Mouse (Mus musculus) layer of hippocampus, postnatal 10 days (tissue): ENCODE measurements around the gene Mvb12b. TPM values are rescaled to one million over a fixed set of nuclear protein-coding genes. Genes with fewer than 3 reads are reported as not detected.
A peak's percentile ranks its signal among the peaks of the same experiment; 100 is the strongest.

ENCODE experiments used
- DNase-seq, 2 experiments: peaks; one replicate each; pipeline ENCODE4 v3.0.0; 2021; ENCODE audit warnings: low spot score in 2 of 2
- total RNA-seq, 2 experiments: library from RNA; stranded (reverse); gene quantifications; 2 replicates each; pipeline ENCODE4 v1.2.3; 2021

Gene Mvb12b
- total RNA-seq, 2 experiments from 2014 or later = 114 to 115 TPM

DNA sequence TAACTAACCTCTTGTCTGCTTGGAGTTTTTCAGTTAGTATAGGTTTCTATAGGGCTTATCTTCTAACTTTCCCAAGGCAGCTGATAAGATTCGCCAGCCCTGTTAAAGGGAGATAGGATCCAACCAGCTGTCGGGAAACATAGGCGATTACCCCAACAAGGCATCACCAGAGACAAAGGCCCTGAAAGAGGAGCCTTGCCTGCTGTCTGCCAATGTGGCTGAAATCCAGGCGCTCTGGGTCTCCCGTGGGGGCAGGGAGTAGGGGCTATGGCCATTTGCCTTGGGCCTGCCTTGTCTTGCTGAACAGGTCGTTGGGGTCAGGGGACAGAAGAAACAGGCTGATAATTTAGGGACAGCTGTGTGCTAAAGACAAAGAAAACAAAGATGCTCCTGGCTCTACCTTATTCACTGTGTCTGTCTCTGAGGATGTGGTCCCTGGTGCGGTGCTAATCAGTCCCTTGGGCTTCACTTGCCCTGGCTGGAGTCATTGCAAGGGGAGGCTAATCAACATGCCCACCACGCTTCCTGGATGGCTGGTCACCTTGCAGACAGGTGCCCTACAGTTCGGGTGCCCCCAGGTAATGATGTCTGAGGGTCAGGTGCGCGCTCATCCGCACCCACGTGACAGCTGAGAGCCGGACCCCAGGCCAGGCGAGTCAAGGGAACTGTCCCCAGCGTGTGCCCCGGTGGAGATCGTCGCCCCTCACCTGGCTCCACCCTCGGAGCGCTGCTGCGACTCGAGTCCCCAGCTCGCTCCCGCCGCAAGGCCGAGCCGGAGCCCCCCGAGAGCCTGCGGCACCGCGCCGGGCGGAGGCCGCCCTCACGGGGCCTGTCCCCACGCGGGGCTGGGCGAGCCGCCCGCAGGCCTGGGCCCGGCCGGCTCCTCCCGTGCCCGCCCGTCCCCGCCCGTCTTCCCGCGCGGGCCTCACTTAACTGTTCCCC is 1.1 kb downstream of the Mvb12b start:
- peak; percentile 59 to 66 for DNase-seq

DNA sequence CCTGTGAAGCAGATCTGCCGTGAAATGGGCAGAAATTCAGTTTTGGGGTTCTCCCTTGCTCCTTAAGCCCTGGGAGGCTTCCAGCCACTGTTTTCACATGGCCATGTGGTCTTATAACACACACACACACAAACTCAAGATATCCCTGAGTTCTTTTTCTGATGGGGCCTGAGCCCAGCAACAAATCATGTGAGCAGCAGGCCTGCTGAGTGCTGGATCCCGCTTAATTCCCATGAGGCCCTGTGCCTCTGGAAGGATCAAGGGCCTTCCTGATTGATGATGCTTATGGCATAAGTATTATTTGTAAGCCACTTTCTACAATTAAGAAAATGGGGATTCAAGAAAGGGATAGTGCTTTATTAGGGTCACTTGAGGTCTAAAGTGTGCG is 2.5 kb downstream of the Mvb12b start:
- DNase-seq = no peak

DNA sequence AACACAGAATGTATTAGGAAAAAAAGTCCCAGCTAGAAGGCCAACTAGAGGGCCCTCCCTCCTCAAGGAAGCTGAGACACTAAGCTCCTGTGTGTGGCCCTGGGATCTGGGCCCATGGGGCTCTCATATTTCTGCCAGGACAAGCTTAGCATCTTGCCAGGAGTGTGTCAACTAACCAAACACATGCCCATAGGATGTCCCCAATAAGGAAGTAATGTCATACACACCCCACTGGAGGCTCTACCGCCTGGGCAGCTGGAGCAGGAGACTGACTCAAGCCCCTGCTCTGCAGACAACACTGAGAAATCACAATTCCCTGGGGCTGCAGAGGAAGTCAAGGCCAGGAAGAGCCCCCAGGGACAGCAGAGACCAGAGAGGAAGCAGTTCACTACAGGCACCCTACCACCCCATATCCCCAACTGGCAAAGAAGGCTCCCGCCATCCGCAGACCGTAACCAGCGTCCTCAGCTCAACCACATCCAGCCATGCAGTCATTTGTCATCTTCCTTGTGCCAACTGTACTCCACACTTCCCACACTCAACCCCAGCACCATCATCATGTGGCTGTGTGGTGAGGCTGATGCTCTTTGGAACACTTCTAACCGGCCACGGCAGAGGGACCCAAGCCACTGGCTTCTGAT is 3.0 kb downstream of the Mvb12b start:
- DNase-seq = no peak

DNA sequence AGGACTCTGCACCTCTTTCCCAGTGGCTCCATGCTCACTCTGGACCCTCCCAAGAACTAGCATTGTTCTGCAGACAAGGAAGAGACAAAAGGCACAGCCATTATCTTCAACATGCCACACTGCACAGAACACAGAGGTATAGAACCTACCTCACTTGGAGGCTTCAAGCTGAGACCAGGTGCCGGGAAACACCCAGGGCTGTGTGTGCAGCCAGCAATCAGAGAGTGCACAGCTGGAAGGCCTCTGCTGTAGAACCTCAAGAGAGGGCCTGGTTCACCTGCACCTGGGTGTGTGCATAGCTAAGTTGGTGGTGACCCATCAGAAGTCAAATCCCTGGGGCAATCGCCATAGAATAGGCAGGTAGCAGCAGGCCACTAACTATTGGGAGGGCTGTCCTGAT is 8.5 kb downstream of the Mvb12b start:
- no peak for DNase-seq

DNA sequence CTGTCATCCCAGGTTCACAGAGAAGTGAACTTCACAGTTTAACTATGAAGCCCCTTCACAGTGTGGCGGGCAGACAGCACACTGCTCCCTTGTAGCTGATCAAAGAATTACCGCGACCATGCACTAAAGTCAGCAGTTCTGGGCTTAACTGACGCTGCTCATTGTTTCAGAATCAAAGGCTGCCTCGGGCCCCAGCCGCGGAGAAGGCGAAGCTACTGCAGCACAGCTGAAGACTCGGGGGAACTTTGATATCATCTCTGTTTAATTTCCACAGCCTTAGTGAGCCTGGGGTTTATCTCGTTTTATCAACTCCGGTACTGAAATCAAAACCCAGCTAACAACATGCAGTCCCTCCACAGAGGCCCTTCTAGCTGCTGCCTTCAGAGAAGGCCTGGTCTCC is 9.3 kb downstream of the Mvb12b start:
- no peak for DNase-seq

DNA sequence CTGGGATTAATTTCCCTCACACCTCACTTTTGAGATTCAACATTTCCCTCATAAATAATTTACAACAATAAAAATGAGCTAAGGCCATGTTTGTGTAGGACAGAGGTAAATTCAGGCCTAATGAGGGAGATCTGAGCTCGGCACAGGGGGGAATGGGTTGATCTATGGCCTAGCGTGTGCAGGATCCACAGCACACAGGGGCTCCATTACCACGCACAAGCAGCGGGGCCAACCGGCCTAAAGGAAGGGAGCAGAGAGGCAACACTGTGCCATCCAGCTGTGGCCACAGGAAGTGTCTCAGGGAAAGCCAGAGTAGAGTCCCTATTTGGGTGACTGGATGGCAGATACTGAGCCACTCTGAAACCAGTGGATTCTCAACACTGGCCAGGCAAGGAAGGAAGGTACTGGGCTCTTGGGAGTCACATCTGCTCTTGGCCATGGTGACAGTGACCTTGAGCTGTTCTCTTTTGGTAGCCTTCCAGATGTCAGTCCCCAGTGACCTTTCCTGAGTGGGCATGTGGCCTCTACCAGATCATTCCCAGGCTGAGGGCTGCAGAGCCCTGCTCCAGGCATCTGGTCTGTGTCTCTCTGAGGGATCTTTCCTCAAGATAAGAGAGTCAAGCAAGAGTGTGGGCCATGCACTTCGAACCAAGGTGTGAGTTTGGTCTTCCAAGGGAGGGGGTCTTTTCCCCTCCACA is 9.9 kb downstream of the Mvb12b start:
- DNase-seq = no peak

DNA sequence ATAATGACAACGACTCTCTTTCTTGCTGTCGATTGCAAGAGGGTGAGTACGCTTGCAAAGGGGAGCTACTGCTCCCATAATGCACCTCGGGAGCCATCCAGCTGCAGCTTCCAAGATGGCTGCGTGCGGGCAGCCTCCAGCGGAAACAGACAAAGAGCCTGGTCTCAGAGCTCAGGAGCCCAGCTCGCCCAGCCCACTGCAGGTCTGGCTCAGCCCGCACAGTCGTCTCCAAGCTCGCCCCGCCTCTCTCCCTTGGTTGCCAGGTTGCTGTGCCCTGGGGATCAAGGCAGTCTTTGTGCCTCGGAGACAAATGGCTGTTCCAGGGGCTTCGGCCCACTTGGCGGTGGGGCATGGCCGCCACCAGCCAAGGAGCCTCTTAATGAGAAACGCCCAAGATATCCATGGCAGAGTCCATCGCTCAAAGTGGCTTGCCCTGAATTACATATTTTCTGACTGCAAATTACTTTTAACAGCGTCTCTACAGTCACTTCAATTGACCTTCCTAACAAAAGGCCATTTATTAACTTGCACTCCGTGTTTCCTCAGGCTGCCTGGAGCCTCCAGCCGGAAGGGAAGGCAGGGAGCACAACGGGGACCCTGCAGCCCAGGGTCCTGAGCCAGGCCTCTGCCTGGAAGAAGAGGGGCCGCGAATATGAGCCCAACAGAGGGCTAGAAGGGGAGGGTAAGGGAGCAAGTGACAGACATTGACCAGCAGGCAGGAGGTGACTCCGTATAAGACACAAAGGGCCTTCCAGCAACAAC is 11.0 kb downstream of the Mvb12b start:
- DNase-seq = peak; percentile 84 to 88

DNA sequence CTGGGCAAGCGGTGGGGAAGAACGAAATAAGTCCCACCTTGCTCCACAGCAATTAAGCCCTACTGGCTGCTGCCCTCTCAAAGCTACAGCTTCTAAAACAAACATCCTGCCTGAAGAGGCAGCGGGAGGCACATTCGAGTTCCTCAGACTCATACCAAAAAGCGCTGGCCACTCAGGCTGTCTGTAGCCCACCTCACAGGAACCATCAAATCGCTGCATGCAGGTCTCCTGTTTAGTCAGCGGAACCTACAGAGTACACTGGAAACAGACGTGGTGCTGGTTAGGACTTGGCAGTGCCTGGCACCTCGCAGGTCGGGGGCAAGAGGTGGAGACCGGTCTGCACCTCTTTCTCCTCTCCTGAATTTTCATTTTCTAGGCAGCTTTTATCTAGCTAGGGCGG is 12.2 kb downstream of the Mvb12b start:
- peak in 1 of 2 experiments; percentile 11 for DNase-seq

DNA sequence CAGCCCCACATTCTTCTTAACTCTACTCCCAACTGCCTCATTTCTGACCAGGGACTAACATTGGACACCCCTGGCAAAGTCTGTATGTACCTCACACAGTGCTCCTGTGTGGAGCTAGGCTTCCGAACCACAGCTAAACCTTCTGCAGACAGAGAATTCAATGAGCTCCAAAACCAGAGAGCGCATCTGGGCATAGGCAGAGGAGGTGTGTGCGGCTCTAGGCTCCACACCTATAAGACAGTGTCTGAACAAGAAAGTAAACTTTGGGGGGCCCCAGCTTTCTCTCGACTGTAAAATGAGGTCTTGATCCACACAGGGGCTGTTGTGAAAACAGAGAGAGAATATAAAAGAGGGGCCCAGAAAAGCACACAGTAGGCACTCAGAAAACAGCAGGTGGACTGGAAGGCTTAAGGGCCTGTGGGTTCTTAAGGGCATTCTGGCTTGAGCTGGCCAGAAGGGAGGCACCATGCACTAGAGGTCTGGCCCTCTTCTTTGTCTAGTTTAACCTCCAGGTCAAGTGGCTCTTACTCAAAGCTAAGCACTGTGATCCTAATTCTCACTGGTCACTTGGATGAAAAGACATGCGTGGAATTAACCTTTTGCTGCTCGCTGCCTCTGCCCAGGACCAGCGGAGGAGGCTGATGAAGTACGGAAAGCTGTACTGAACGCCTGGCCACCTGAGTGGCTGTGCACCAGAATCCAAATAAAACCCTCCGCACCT is 12.7 kb downstream of the Mvb12b start:
- DNase-seq = no peak

DNA sequence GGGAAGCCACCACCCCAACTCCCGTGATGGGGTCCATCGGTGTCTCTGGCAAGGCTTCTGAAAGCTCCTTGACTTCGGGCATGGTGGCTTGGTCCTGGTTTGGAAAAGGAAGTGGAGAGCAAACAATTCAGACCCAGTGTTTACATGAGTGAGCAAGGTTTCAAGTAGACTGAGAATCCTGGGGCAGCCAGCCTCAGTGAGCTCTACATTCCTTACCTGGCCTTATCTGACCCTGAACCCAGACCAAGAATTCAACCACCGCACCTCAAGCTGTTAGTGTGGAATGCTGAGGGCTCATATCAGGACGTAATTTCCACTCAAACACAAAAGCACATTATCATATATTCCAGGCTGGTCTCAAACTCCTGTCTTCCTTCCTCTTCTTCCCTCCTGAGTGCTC is 13.4 kb downstream of the Mvb12b start:
- DNase-seq = no peak

DNA sequence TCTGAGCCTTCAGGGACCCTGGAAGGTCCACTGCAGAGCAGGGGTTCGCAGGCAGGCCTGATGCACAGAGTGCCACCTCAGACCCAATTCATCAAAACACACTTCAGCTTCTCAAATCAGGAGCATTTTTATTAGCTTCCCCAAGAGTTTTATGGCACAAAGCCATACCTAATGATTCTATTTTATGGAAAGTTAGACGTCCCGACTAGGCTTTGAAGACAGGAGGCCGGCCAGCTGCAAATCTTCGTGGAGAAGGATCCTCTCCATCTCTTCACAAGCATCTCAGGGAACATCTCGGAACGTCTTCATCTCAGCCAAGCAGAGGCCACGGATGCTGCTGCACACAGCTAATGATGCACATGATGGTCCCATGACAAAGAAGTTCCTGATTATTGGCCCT is 14.2 kb downstream of the Mvb12b start:
- DNase-seq = no peak

DNA sequence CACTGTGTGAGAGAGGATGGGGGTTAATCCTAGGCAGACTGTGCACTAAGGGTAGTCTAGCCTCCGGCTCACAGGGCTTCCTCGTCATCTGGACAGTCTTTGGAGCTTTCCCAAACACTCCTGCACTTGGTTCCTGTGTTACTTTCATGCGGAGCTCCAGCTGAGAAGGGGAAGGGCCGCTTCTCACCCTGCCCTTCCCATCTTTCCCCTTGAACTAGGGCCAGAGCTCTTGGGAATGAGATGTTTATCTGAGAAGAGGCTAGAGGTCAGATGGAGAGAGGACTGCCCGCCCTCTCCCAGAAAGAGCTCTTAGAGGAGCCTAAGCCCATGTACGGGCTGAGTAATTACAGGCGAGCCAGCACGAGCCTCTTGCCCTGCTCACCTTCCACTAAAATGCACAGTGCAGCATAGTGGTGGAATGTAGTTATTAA is 14.9 kb downstream of the Mvb12b start:
- no peak for DNase-seq

DNA sequence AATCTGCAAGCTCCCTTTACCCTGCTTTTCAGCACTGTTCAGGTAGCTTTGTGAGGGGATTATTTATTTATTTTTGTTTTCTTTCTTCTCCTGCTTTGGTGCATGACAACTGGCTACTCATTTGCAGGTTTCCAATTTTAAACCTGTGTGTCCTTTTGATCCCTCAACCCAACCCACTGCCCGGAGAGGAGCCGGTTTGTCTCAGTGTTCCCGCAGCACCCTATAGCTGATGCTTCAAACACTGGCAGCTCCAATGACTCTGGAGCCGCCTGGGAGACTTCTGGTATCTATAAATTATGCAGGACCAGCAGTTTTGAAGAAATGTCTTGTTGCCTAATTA is 16.6 kb downstream of the Mvb12b start:
- DNase-seq = no peak

DNA sequence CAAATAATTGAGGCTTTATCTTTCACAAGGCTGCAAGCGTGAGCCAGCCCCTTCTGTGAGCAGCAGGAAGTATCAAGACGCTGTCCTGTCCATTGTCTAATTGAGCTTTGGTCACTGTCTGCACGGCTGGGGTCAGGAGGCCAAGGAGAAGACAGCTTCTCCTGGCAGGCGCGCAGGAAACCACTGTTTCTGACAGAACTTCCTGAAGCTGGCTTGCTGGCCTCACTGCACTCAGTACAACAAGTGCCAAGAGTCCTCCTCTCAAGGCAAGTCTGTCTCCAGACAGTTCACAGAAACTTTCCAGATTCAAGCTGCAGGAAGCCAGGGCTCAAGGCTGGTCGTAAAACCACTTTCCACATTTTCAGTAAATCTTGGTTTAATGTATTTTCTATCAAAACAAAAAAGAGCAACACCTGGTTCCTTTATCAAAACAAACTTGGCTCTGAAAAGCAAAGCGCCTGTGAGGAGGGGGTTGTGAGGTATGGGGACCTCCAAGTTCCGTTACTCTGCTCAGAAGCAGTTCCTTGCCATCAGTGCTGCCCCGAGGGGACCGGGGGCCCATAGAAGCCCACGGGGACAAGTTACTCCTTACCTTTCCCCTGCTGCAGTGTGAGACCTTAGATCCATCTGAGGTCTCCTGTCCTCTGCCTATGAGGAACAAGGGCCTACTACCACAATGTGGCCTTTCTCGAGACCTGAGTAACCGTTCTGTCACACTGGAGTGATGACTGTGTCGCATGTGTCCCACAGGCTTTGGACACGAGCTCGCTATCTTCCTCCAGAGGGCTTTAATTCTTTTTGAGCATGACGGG is 17.2 kb downstream of the Mvb12b start:
- no peak for DNase-seq

DNA sequence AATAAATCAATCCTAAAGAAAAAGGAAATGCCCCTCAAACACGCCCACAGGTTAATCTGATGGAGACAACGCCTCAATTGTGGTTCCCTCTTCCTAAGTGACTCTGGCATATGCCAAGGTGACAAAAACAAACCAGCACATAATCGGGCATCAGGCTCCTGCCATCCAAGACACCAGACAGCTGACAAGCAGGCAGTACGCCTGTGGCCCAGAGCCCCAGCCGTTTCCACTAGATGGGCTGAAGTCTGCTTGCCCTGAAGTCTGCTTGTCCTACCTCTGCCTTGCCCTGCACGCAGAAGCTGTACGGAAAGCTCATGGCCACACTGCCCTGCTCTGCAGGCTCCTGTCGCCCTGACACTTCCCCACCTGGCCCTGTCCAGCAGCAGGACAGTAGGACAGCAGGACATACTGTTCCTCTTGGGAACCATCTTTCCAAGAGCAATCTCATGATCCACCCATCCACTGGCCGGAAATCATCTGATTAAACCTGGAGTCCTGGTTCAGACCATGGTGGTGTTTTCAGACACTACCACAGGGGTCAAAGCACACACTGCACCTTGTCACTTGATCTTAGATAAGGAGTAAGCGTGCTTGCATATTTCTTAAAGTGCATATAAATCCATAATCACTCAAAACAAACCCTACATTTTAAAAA is 17.9 kb downstream of the Mvb12b start:
- DNase-seq = no peak

DNA sequence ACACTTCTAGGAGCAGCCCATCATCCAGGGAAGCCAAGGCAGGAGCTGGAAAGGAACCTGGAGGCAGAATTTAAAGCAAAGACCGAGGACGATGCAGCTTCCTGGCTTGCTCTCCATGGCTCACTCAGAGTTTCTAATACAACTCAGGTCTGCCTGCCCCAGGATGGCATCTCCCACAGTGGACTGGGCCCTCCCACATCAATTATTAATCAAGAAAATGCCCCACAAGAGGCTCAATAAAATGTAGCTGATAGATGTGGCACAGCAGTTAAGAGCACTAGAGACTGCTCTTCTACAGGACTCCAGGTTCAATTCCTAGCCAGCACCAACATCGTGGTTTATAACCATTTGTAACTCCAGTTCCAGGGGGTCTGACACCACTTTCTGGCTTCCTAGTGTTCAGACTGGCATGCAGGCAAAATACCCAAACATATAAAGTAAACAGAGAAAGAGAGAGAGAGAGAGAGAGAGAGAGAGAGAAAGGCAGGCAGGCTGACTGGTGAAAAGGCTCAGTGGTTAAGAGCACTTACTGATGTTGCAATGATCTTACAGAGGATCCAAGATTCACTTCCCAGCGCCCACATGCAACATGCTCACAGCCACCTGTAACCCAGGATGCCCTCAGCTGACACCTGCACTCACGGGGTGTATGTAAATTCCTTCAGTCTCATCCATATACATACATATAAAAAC is 18.6 kb downstream of the Mvb12b start:
- no peak for DNase-seq

DNA sequence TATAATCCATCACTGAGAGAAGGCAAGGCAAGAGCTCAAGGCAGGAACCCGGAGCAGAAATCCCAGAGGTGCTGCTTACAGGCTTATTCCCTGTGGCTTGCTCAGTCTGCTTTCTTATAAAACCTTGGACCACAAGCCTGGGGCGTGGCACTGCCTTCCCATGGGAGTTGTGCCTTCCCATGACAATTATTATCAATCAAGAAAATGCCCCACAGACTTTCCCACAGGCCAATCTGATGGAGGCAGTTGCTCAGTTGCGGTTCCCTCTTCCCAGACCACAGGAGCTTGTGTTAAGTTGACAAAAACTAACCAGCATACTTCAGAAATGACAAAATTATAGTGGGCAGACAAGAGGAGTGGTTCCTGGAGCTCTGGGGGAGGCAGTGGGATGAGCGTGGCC is 19.4 kb downstream of the Mvb12b start:
- DNase-seq = no peak

DNA sequence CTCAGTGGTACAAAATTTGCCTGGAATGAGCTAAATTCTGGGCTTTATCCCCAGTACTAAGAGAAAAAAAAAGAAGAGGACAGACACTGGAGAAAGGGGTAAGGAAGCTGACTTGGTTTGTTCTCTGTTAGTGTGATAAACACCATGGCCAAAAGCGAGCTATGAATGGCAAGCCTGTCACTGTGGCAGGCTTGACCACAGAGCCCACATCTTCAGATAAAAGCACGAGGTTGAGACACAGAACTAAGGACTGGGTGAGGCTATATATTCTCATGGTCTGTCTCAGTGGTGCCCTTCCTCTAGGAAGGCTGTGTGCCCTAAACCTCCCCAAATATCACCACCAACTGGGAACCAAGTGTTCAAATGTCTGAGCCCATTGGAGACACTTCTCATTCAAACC is 31.0 kb downstream of the Mvb12b start:
- no peak for DNase-seq
